Comparison of ENCODE assay signal across 26 mouse cellular contexts in the genomic region with DNA sequence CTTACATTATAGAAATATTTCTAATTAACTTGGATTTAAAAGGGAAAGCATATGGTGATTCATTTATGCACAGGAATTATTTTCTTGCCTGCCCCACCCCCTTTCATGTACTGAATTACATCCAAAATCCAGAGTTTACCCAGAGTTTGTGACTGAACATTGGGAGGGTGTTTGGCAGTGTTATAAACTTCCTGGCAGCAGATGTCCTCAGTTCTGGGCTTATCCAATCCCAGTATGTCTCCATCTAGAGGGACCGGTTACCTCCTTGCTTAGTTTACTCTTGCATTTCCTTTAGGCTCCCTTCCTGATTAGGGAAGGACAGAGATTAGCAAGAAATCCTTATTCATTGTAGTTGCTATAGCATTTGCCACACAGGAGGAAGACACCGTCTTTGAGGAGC.
A peak's percentile ranks its signal among the peaks of the same experiment; 100 is the strongest.
DNase-seq lines count a peak whose midpoint lies in the region; ATAC-seq and TF ChIP-seq lines count a peak whose summit lies in the region.
"Had no signal": no experiment of that assay in that cellular context is flagged by ENCODE, and none has a peak within 500 bp of the region (broad histone marks: within the 10 kb centered on the region; RNA-seq: fewer than 3 reads in every experiment).

No protein-coding gene starts in this region.

- no peaks in the 10 kb centered on the region for H3K9me3 ChIP-seq in lung, embryonic 14.5 days (ENCODE audit: low read depth, low read length)
- H3K9me3 ChIP-seq in lung, embryonic 16.5 days (ENCODE audit: control insufficient read depth, low read length), result no peaks in the 10 kb centered on the region
- H3K9me3 ChIP-seq in stomach, postnatal 0 days (ENCODE audit: control insufficient read depth, low read length), result no peaks in the 10 kb centered on the region
- no peaks in the 10 kb centered on the region for H3K9me3 ChIP-seq in liver, embryonic 11.5 days (ENCODE audit: control insufficient read depth, low read length)
- H3K9me3 ChIP-seq: embryonic facial prominence, embryonic 12.5 days; embryonic facial prominence, embryonic 15.5 days; G1E; heart, embryonic 12.5 days; heart, embryonic 15.5 days had no signal

- no peak for TF ChIP-seq CTCF in lung, embryonic 14.5 days (IDR thresholded peaks at IDR 0.05; ENCODE audit: low read depth)
- TF ChIP-seq CTCF in stomach, postnatal 0 days (IDR thresholded peaks at IDR 0.05; ENCODE audit: low read depth), result peak; percentile 23; the same call in 1 of the 2 replicates

- H3K4me2 ChIP-seq in lung, embryonic 14.5 days, result no peak overlapping the region
- no peak overlapping the region for H3K4me2 ChIP-seq in lung, embryonic 16.5 days (ENCODE audit: low read depth, low read length)
- H3K4me2 ChIP-seq in stomach, postnatal 0 days (replicated peaks; ENCODE audit: low read depth), result no peak overlapping the region
- no peak overlapping the region for H3K4me2 ChIP-seq in liver, embryonic 11.5 days
- H3K4me2 ChIP-seq: embryonic facial prominence, embryonic 12.5 days; embryonic facial prominence, embryonic 15.5 days; heart, embryonic 12.5 days; heart, embryonic 15.5 days; hindbrain, embryonic 14.5 days had no signal

- no peaks in the 10 kb centered on the region for H3K27me3 ChIP-seq in lung, embryonic 14.5 days (ENCODE audit: insufficient read depth, low read length)
- no peaks in the 10 kb centered on the region for H3K27me3 ChIP-seq in lung, embryonic 16.5 days (ENCODE audit: control insufficient read depth, insufficient read depth, low read depth, low read length)
- H3K27me3 ChIP-seq in stomach, postnatal 0 days (ENCODE audit: control insufficient read depth, insufficient read depth, low read length), result no peaks in the 10 kb centered on the region
- no peaks in the 10 kb centered on the region for H3K27me3 ChIP-seq in liver, embryonic 11.5 days (replicated peaks; ENCODE audit: control insufficient read depth, insufficient read depth, low read length)
- H3K27me3 ChIP-seq: embryonic facial prominence, embryonic 12.5 days; embryonic facial prominence, embryonic 15.5 days; heart, embryonic 12.5 days; heart, embryonic 15.5 days; Patski had no signal

- no peak for ATAC-seq in lung, embryonic 14.5 days (ENCODE audit: insufficient read depth)
- ATAC-seq in lung, embryonic 16.5 days (ENCODE audit: low read depth), result peak; percentile 34
- ATAC-seq in stomach, postnatal 0 days (ENCODE audit: low FRiP score, low TSS enrichment), result no peak
- ATAC-seq in liver, embryonic 11.5 days (replicated peaks; ENCODE audit: low FRiP score), result no peak
- ATAC-seq: forebrain, embryonic 14.5 days; forebrain, postnatal 0 days; Patski had no signal

- WGBS in lung, embryonic 14.5 days, result 47% methylated on average over 2 of the region's 2 CpGs
- whole genome bisulfite sequencing in lung, embryonic 16.5 days, result 57% methylated on average over 2 of the region's 2 CpGs
- WGBS in stomach, postnatal 0 days, result 58% methylated on average over 2 of the region's 2 CpGs
- 74% methylated on average over 2 of the region's 2 CpGs for WGBS in liver, embryonic 11.5 days

- H3K9ac ChIP-seq in lung, embryonic 14.5 days, result no peak overlapping the region
- no peak overlapping the region for H3K9ac ChIP-seq in lung, embryonic 16.5 days (ENCODE audit: low read length)
- no peak overlapping the region for H3K9ac ChIP-seq in stomach, postnatal 0 days (ENCODE audit: low read length)
- H3K9ac ChIP-seq in liver, embryonic 11.5 days (ENCODE audit: low read depth, low read length), result no peak overlapping the region
- H3K9ac ChIP-seq: embryonic facial prominence, embryonic 12.5 days; embryonic facial prominence, embryonic 15.5 days; forebrain, postnatal 0 days; heart, embryonic 12.5 days; heart, embryonic 15.5 days; hindbrain, embryonic 14.5 days had no signal

- H3K36me3 ChIP-seq in lung, embryonic 14.5 days (ENCODE audit: insufficient read depth), result no peaks in the 10 kb centered on the region
- H3K36me3 ChIP-seq in lung, embryonic 16.5 days (ENCODE audit: control insufficient read depth, insufficient read depth, low read length), result no peaks in the 10 kb centered on the region
- H3K36me3 ChIP-seq in stomach, postnatal 0 days (ENCODE audit: control insufficient read depth, insufficient read depth, low read length), result no peaks in the 10 kb centered on the region
- H3K36me3 ChIP-seq in liver, embryonic 11.5 days (ENCODE audit: control insufficient read depth, insufficient read depth, low read length), result no peaks in the 10 kb centered on the region
- H3K36me3 ChIP-seq: embryonic facial prominence, embryonic 12.5 days; embryonic facial prominence, embryonic 15.5 days; G1E; heart, embryonic 12.5 days; heart, embryonic 15.5 days had no signal

- no peak for TF ChIP-seq EP300 in stomach, postnatal 0 days (optimal IDR thresholded peaks at IDR 0.05)

- no peak overlapping the region for H3K4me3 ChIP-seq in lung, embryonic 14.5 days (ENCODE audit: low read depth, low read length)
- H3K4me3 ChIP-seq in lung, embryonic 16.5 days (ENCODE audit: low read length), result no peak overlapping the region
- no peak overlapping the region for H3K4me3 ChIP-seq in stomach, postnatal 0 days (ENCODE audit: low read depth, low read length)
- no peak overlapping the region for H3K4me3 ChIP-seq in liver, embryonic 11.5 days (ENCODE audit: low read depth, low read length)
- H3K4me3 ChIP-seq: embryonic facial prominence, embryonic 12.5 days; embryonic facial prominence, embryonic 15.5 days; heart, embryonic 12.5 days; heart, embryonic 15.5 days had no signal

- no peak overlapping the region for H3K27ac ChIP-seq in lung, embryonic 14.5 days (ENCODE audit: low read depth)
- peak overlapping the region; percentile 56 for H3K27ac ChIP-seq in lung, embryonic 16.5 days (ENCODE audit: low read length)
- no peak overlapping the region for H3K27ac ChIP-seq in stomach, postnatal 0 days (replicated peaks)
- H3K27ac ChIP-seq in liver, embryonic 11.5 days (ENCODE audit: low read depth, low read length), result no peak overlapping the region
- H3K27ac ChIP-seq: embryonic facial prominence, embryonic 12.5 days; embryonic facial prominence, embryonic 15.5 days; heart, embryonic 15.5 days; hindbrain, embryonic 14.5 days had no signal

- DNase-seq in lung, embryonic 14.5 days, result peak; percentile 57
- no peak for DNase-seq in lung, postnatal 4 days
- peak; percentile 48 for DNase-seq in lung, postnatal 14 days
- DNase-seq in stomach, postnatal 0 days (ENCODE audit: low spot score), result no peak
- DNase-seq in liver, embryonic 11.5 days (ENCODE audit: low spot score), result no peak
- DNase-seq in thymus, postnatal 10 days (ENCODE audit: low spot score in 2 of 2), result no peak
- DNase-seq: adrenal gland, adult 2 months; adrenal gland, postnatal 14 days; B cell, adult 2 months; cerebellum, adult 11 months; cerebellum, adult 2 months; cerebellum, adult 9-11 months; forebrain, postnatal 0 days; gastrocnemius, postnatal 25 days; heart, adult 18-20 months; heart, postnatal 10 days; heart, postnatal 36 days had no signal

- H3K4me1 ChIP-seq in lung, embryonic 14.5 days (ENCODE audit: insufficient read depth), result peaks cover 39% of the 10 kb centered on the region
- peaks cover 53% of the 10 kb centered on the region for H3K4me1 ChIP-seq in lung, embryonic 16.5 days (replicated peaks; ENCODE audit: control insufficient read depth, insufficient read depth, low read length)
- peaks cover 3% of the 10 kb centered on the region; the same call in 1 of the 2 replicates for H3K4me1 ChIP-seq in stomach, postnatal 0 days (replicated peaks; ENCODE audit: control insufficient read depth, insufficient read depth)
- H3K4me1 ChIP-seq in liver, embryonic 11.5 days (replicated peaks; ENCODE audit: control insufficient read depth, insufficient read depth, low read length), result peaks cover 16% of the 10 kb centered on the region

Comparison
In these comparisons a context has a peak if more than half of its experiments do, and no peak if none do; other contexts are left out.
1. DNase-seq: peak in lung, embryonic 14.5 days (single experiment) and lung, postnatal 14 days (single experiment); none in lung, postnatal 4 days (0 of 2), stomach, postnatal 0 days (single experiment), liver, embryonic 11.5 days (single experiment) and thymus, postnatal 10 days (0 of 2).